Mouse (Mus musculus): Measurements from ENCODE around the gene Prune1.

DNA sequence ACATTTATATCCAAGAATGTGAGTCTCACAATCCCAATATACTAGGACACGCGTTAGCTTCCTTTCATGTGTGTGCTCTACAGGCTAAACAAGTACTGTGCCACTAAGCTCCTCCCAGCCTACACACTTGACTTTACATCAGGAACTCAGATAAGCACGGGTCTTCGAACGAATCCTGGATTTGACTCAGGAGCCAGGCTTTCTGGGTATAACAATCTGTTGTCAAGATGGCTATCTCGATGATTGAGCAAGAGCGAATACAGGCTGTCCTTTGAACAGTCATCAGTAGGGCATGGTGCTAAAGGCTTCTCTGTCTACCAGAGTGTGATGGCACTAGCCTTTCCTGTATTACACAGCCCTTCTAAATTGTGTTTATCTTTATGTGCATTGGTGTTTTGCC is 16.1 kb upstream of the Prune1 start:
- no peak for TF ChIP-seq POLR2A (IDR thresholded peaks at IDR 0.05; ENCODE audit: control insufficient read depth, extremely low read depth, insufficient read depth, low read length, poor library complexity)
- TF ChIP-seq CTCF (IDR thresholded peaks at IDR 0.05; ENCODE audit: borderline replicate concordance, control insufficient read depth, extremely low read depth, insufficient read depth, low read length, poor library complexity), result no peak
